Mouse (Mus musculus) small intestine, adult 2 months (tissue): ENCODE measurements around the gene Farp2.

Experiments used
- CTCF ChIP-seq: fragments of 200-500 bp; IDR thresholded peaks from 2 replicates; pipeline ENCODE4 v1.5.1; 2012; ENCODE audit warnings: low read depth, mild to moderate bottlenecking, control low read depth, inconsistent platforms, low read length, moderate library complexity, mixed read lengths; ENCODE audit not compliant: insufficient replicate concordance, insufficient read length; ENCODE audit errors: extremely low read depth
- POLR2A ChIP-seq: fragments of 200-500 bp; IDR thresholded peaks from 2 replicates; pipeline ENCODE4 v1.6.1; 2012; ENCODE audit warnings: low read depth, mild to moderate bottlenecking, control low read depth, inconsistent platforms, low read length, moderate library complexity

GRCm38 (mm10) chr1:93667760-93668400, 156.0 kb downstream of the Farp2 start:
- TF ChIP-seq POLR2A (no peak), CTCF (no peak)
